Mouse (Mus musculus) ES-E14 (cell line): ENCODE data around the gene Fbxo28.

Source experiments
- CHD2 ChIP-seq: IDR thresholded peaks from 2 replicates; pipeline ENCODE4 v1.6.1; 2014; ENCODE audit warnings: mild to moderate bottlenecking, low read depth, low read length, inconsistent platforms
- HCFC1 ChIP-seq: IDR thresholded peaks from 2 replicates; pipeline ENCODE4 v1.6.1; 2012; ENCODE audit warnings: low read length, inconsistent platforms, borderline replicate concordance; ENCODE audit not compliant: insufficient read depth
- MAFK ChIP-seq: IDR thresholded peaks from 2 replicates; pipeline ENCODE4 v1.6.1; 2014; ENCODE audit warnings: mild to moderate bottlenecking, low read depth, low read length, inconsistent platforms; ENCODE audit not compliant: insufficient read depth
- ZNF384 ChIP-seq: IDR thresholded peaks from 2 replicates; pipeline ENCODE4 v1.6.1; 2012; ENCODE audit warnings: low read depth, low read length, inconsistent platforms

- TF ChIP-seq HCFC1 (no peak), CHD2 (no peak), MAFK (no peak), ZNF384 (no peak)
These were observed 2.4 kb downstream of the Fbxo28 start for GRCm38 (mm10) chr1:182338961-182339565.
